Mouse (Mus musculus) liver, postnatal 0 days (tissue): ENCODE results near the gene Asb10.

ENCODE experiments used
- CTCF ChIP-seq: sonication (generic); IDR thresholded peaks from 2 replicates; pipeline ENCODE4 v1.5.1; 2016; ENCODE audit warnings: antibody characterized with exemption, low read depth
- EP300 ChIP-seq: IDR thresholded peaks from 2 replicates; pipeline ENCODE4 v1.6.1; 2016; ENCODE audit warnings: antibody characterized with exemption, low read depth, mild to moderate bottlenecking

DNA sequence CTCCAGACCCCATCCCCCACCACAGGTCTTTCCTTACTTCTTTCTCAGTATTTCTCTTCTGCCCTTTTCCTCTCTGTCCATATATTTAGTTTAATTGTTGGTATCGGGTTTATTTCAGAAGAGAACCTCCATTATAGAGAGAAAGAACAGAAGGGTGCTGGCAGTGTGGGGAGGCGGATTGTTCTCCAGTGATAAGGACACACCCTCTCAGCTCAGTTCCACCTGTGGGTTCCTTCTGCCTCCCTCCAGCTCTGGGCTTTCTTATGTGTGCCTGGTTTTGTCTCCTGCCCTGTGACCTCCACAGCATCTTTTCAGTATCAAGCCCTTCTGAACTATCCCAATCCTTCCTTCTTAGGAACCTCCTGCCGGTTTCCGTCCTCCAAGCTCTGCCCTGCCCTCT lies 16.3 kb downstream of the Asb10 start:
- TF ChIP-seq CTCF (no peak), EP300 (no peak)
